Mouse (Mus musculus) neutrophil, adult 5-6 weeks (primary cell): Measurements from ENCODE around the gene Prr15. TPM values are rescaled to one million over a fixed set of nuclear protein-coding genes. Genes with fewer than 3 reads are reported as not detected.

ENCODE experiments used
- ATAC-seq: fragments of 151-379, 151-347 bp; 2 replicates; pipeline ENCODE4 v1.8.0; 2017; ENCODE audit warnings: mild to moderate bottlenecking, moderate TSS enrichment; ENCODE audit not compliant: insufficient number of reproducible peaks, poor library complexity, low FRiP score, severe bottlenecking; ENCODE audit errors: extremely low read depth
- total RNA-seq: library from RNA; stranded (forward); fragments of 200-1000 nt; gene quantifications from 2 replicates; pipeline ENCODE4 v1.2.3, GENCODE M21; 2017

Gene Prr15
- total RNA-seq, 1 experiment from 2014 or later: 0.35 TPM

DNA sequence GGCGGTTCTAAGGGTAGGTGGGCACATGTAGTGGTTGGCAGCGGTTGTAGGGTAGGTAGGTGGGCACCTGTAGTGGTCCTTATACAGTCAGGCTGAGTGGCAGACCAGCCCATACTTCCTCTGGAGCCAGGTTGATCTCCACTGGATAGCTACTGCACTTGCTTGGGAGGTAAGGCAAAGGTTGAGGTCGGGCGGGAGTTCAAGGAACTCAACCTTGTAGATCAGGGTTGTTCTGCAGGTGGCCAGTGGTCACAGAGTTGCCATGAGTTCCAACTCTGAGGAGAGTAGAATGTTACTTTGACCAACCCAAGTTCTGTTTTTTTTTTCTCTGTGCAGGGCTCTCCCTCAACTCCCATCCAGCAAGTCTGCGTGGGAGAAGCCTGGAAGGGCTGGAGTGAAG is 3.1 kb downstream of the Prr15 start:
- ATAC-seq: no peak

DNA sequence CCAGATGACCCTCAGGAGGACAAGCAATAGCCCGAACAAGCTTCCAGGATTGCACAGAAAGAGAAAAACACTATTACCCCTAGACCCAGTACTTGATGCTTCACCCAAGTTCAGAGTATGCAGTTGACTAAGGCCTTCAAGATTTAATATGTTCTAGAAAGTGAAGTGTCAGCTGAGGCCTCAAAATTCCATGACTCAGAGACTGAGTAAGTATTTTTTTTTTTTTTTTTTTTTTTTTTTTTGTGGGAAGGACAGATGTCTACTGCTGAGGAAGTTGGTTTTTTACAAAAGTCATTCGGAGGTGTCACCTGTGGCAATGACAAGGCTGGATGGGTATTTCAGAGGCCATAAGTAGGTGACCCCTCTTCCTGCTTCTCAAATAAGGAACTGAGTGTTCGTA is 4.0 kb downstream of the Prr15 start:
- no peak for ATAC-seq

DNA sequence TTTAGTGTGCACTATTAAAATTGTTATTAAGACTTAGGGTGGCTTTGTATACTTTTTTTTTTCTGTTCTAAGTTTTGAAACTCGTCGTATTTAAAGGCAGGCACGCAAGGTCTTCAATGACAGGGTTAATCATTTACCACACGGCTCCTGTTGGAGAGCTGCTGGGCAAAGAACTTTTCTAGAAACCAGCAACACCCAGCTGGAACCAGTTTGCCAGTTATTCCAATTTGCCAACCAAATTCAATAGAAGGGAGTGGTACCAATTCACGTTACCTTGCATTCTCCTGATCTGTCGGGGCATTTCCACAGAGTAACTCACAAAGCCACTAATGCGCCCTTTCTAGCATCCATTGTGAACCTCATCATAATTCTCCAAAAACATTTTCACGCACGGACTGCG is 4.5 kb downstream of the Prr15 start:
- no peak for ATAC-seq

DNA sequence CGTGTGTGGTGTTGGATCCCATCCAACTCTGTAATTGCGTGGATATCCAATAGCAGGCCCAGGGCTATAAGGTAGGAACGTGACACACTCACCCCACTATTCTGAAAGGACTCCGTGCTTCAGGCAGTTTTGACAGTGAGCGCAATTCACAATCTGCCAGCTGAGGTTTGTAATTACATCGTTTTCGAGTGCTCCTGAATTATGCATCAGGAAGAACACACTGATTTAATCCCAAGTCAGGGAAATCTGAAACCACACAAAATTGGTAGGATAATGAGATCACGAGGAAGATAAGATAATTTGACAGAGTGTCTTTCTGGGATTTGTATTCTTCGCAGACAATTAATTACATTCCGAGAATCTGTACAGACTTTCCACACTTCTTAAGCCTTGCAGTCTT is 6.1 kb downstream of the Prr15 start:
- ATAC-seq: no peak

DNA sequence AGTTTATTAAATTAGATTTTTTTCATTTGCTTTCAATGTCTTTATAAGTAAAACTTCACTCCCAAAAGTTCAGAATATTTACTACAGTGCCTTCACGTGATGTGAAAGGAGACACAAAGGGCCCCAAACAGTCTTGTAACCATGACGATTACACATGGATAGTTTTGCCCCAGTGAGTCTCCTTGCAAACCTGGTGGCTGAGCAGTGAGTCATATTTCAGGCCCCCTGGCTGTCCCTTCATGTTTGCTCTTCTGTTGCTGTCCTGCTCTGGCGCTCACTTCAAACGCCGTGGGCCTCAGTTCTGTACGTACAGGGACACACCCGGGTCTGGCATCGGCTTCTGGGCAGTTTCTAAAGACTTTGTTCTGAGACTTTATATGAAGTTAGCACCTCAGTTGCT is 6.6 kb downstream of the Prr15 start:
- no peak for ATAC-seq

DNA sequence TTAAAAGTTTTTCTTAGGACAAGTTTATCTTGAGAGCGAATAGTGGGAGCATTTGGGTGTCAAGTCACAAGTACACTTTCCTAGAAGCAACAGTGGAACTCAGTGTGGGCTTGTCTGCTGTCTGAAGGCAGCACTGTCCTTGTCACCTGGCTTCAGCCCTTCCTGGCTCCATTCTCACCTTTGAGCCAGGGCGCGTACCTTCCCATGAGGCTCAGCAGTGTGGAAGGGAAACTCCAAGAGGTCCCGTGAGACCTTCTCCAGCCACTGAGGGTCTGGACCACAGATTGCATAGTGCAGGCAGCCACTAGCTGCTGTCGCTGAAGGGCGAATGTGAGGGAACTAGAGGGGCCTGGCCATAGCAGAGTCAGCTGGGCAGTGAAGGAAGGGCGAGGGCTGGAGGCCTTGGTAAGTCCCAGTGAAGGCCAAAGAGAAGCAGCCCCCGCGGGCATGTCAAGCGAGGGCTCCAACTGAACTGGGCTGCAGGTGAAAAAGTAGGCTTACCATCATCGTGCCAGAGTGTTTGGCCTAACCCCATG is 7.5 kb downstream of the Prr15 start:
- no peak for ATAC-seq

DNA sequence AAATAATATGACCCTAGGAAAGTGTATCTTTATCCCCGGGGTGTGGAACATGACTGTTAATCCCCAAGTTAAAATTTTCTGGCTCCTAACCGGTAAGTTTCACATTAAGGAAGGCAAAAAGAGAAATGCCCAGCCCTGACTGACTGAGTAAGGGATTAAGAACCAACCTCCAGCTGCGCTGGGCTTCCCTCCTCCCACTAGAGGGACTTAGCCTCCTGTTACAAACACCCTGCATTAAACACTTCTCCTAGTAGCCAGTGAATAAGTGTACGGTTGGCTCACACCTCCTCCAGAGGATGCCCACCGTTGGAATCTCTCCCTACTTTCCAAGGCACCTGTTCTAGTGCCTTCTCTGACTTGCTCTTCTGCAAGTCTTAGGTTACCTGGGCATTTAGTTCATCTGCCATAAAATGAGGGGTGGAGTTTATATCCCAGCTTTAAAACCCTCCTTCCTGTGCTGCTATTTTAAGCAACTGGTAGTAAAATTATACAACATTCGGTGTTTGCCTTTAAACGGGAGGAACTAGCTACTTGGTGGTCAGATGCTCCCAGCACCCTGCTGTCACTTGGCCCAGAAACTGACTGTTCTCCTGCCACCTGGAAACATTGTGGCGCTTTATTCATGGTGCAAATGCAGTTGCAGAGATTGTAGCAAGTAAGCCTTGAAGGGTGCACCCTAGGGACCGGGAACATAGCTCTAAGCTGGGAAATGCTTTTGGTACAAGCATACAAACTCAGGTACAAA is 8.2 kb downstream of the Prr15 start:
- no peak for ATAC-seq

DNA sequence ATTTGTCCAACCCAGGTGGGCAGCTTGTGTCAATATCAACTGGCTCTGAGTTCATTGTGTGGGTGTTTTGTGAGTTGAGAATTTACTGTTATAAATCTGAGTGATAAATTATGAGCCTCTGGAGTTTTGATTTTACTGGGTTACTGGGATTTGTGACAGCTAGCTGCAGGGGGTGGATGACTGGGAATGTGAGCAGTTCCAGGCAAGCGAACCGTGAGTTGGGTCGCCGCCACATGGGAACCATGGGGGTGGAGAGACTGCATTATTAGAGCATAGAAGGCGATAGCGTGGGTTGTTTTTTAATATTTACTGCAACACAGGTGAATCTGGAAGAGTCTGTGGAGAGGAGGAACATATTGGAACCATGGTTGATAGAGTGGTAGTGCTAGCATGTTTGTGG is 11.7 kb downstream of the Prr15 start:
- no peak for ATAC-seq

DNA sequence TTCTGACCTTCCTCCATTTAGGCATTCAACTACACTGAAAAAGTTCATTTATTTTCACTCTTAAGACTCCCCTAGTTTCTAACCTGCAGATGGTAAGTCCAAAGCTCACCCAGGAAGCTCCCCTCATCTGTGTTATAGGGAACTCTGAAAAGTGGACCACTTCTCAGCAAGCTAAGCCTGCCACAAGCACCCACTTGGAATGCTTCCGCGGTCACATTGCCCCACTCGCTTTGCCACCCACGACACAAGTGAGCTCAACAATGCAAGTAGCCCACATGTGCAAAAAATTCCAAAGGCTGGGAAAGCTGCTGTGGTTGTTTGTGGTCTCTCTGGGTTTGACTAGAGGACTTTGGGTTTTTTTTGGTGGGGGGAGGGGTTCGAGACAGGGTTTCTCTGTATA is 15.5 kb downstream of the Prr15 start:
- no peak for ATAC-seq

DNA sequence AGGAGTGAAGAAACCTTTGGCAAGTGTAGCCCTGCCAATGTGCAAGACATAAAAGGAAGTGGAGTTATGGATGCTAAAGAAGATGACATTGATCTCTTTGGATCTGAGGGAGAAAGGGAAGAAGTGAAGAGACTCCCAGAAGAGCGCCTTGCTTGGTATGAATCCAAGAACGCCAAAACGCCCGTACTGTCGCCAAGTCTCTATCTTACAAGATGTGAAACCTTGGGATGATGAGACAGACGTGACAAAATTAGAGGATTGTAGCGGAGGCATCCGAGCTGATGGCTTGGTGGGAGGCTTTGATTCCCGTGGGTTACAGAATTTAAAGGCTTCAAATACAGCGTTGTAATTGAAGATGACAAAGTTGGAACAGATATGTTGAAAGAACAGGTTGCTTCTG is 16.6 kb downstream of the Prr15 start:
- ATAC-seq: no peak

DNA sequence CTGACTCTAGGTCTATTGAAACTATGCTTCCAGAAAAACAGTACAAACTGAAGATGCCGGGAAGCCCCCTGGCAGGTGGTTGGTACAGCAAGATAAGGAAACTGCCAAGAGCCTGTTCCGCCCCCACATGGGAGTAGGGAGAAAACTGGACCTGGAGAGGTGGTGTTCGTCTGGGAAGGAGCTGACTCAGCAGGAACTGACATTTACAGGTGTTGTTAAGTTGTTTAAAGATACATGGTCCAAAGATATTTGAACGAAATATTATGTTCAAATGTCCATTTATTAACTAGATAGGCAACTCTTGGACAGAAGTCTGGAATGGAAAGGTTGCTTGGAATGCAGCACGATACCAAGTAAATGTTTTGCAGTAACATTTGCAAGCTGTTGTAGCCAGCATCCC is 26.2 kb downstream of the Prr15 start:
- no peak for ATAC-seq

DNA sequence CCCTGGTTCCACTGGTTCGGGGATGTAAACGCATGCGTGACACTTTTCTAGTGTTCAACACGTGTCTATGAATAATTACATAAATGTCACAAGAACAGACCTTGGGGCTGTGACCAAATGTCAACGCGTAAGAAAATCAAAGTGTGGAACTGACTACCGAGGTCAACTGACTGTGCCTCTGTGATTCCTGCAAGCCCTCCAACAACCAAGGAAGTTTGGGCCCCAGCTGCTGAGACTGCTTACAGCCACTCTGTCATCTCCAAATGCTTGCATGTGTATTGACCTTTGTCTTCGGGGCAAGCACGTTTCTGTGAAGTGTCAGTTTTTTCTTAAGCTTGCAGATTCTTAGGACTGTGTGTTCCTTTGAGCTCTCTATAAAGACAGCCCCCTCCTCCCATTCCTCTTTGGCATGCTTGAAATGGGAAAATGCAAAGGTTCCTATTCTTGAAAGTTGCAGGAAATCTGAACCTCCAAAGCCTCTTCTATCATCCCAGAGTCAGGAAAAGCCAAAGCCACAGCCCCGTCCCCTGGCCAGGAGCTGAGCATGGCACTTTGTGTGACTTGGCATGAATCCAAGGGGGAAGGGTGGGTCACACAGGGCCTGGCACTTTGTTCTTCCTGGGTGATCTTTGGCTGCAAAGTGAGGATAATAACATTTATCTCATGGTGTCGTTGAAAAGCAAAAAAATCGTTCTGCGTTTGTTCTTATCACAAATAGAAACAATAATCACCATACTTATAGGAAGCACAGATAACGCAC is 27.5 kb downstream of the Prr15 start:
- ATAC-seq: no peak

DNA sequence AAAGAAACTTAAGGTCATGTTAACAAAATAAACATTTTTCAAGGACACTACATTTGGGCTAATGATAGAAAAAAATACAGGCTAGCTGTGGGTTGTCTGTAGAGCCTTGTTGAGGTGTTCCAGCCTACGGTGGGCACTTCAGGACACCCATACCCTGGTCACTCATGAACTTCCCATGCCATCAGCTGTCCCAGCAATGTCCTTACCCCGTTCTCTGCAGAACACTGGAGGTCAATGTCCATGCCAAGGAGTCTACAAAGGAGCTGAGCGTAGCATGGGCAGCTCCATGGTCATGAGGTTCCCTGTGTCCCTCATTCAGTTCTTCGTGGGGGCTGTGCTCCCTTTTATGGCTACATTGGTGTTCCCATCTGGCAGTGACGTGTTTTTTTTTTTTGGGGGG is 28.1 kb downstream of the Prr15 start:
- ATAC-seq: no peak

DNA sequence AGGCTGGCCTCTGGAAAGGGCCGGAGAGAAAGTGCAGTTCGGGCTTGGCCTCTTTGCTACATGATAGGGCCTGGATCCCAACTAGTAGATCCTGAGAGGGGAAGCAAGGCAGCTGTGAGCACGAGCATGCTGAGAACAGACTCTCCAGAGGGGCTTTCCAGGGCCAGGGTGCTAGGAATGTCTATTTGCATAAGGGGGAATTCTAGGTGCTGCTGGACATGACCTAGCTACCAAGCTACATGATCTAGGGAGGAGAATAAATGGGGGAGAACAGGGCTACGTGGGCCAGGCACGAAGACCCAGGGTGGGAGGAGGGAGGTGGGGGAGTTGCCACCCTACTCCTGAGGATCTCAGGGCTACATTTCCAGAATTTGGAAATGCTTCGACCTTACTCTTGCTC is 30.0 kb downstream of the Prr15 start:
- ATAC-seq: no peak

DNA sequence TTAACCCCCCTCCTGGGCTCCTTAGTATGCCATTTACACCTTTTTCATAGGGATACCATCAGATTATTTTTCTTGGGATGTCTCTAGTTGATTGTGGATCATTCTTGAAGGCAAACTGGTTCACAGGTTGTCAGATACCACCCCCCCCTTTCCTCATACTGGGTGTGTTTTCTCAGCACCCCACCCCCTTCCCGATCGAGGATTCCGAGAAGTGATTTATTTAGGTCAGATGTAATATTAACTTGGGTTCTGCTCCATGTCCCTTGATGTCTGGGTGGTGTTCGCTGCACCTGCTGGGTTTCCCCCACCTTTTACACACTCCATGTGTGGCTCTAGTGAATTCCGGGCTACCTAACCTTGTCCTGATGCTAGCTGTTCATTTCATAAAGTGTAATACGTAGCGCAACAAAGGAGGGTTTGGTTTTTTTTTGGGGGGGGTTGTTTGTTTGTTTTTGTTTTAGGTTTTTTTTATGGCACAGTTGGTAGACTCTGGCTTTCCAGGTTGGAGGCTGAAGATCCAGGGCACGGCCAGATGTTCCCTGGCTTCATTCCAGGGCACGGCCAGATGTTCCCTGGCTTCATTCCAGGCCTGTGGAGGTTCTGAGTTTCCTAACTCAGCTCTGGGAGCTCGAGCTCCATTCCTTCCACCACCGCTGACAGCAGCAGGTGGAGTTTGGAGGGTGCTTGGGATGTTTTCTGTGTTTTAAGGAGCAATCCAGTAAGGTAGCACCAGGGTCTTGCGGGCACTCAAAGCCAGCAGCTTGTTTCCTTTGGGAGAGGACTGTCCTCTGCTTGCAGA is 37.1 kb downstream of the Prr15 start:
- no peak for ATAC-seq

DNA sequence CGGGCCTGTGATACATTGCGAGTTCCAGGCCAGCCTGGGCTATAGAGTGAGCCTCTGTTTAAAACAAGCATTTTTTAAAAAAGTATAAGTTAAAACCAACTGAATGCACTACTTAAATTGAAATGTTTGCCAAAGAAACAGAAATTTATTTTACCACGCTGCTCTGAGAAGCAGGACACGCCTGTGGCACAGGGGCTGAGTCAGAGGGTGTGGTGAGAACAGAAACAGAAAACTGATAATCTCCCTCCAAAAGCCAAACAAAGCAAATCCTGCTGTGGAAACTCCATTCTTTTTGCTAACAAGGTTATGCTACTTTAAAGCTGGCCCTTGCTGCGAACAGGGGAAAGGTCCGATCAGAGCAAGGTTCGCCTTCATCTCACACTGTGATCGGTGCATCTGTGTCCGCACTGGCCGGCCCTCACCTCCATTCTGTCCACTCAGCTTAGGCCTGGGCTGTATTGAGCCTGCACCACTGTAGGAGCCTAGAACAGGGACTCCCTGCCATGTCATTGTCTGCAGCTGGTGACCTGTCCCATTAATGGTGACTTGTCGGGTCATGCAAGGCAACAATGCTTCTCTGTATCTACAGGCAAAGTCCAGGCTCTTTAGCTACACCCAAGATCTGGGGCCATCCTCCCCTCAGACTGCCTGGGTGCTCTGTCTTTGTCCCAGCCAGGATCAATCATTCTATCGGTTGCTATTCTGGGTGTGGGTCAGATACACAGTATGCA is 38.9 kb downstream of the Prr15 start:
- ATAC-seq: no peak

DNA sequence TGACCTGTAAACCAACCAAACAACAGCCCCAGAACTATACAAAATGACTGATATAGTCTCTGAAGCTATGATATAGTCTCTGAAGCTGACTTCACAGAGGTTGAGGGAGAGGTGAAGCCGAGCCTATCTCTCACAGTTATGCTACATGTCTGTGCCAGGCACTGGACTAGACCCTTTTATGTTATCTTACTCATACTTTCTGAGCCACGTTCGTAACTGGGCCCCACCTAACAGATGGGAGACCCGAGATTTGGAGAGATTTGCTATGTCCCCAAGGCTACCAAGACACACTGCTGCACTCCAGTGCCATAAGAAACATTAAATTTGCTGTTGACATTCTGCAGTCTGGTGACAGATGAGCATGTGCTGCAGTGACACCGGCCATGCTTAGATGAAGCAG is 41.0 kb downstream of the Prr15 start:
- ATAC-seq: no peak

DNA sequence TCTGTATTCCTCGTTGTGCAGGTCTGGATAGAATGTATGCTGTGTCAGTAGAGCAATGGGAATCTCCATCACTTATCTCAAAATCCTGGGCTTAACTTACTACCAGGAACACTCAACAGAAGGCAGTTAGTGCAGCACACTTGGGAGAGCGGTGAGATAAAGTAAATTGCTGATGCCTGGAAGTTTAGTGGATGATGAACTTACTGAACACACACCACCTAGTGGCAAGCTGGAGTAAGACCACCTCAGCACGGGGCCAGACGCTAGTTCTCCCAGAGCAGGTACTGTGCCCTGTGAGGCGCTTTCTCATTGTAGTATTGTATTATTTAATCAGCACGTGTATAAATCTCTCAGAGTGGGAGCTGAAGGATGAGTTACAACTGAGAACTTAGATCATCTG is 42.4 kb downstream of the Prr15 start:
- ATAC-seq: no peak

DNA sequence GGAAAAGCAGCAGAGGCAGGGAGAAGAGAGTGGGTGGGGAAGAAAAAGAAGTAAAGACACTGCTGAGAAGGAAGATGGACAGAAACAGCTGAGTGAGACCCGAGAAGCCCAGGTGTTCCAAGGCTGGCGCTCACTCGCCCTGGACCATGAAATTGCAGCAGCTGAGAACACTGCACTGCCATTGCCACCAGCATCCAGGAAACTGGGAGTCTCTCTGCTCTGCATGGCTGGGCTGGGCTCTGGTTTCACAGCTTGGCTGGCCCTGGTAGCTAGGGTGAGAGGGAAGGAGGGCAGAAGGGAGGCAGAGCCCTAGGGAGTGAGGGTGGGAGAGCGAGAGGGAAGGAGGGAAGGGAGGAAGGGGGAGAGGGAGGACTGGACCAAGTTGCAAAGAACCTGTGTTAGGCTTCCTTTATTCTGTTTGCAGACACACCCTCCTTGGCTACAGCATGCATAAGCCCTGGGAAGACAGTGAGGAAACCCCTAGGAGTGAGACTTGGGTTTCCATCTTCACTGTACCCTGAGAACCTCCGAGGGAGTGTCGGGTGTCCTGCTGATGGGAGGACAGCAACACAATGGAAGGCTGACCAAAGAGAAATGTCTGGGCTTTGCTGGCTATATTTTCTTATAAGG is 44.4 kb downstream of the Prr15 start:
- ATAC-seq: no peak
